Mouse (Mus musculus): ENCODE data around the gene Cdkal1. TPM values are rescaled to one million over a fixed set of nuclear protein-coding genes. Genes with fewer than 3 reads are reported as not detected.

The Cdkal1 gene
- total and polyA plus RNA-seq, 3 experiments = 8.7 to 13.7 (median 9.5) TPM

DNA sequence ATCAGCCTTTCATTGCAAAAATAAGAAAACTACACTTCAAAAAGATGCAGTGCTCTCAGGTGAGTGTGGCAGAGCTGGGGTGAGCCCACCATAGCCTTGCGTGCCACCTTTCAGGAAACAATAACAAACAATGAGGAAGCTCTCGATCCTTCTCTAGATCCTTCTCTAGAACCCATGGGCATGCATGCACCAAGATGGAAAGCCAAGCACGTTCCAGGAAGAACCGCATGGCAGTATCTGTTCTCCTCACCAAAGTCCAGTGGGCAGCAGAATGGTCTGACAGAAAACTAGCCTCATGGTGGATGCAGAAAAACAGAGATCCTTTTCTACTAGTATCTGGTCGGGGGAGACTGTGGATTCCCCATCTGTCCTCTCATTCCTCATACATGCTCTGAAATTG is 134.3 kb downstream of the Cdkal1 start:
- DNase-seq (ENCODE audit: extremely low read depth) = no peak
- H3K9ac ChIP-seq (ENCODE audit: insufficient read depth, low read depth) = no peak overlapping the region
- peaks cover 4 to 28% of the 10 kb centered on the region in 2 experiments for H3K4me1 ChIP-seq (ENCODE audit: control insufficient read depth in 1 of 2, insufficient read depth in 2 of 2)
- H3K4me2 ChIP-seq (ENCODE audit: insufficient read depth, low read depth, poor library complexity, severe bottlenecking) = no peak overlapping the region
- no peaks in the 10 kb centered on the region for H3K27me3 ChIP-seq (replicated peaks)
- in situ Hi-C loops (cut with MboI; ENCODE audit: low pct_ligation_motif_present, low pct_unique_long_range_greater_than_20kb, low sequenced_read_pairs) (no loop called here), dilution Hi-C loops (cut with MboI; ENCODE audit: extremely low pct_ligation_motif_present, extremely low pct_unique_long_range_greater_than_20kb, low sequenced_read_pairs) (no loop called here)
- H3K27ac ChIP-seq (ENCODE audit: insufficient read depth, low read depth) = no peak overlapping the region
- no peaks in the 10 kb centered on the region for H3K79me2 ChIP-seq (replicated peaks; ENCODE audit: control insufficient read depth, extremely low read depth, insufficient read depth, poor library complexity, severe bottlenecking)
- H3K36me3 ChIP-seq (replicated peaks in 1 of 2; ENCODE audit: control insufficient read depth in 1 of 2, insufficient read depth in 1 of 2, low read length in 1 of 2) = peaks cover 0 to 8% of the 10 kb centered on the region in 2 experiments
- no peaks in the 10 kb centered on the region for H3K9me3 ChIP-seq (replicated peaks; ENCODE audit: low read length)
- no peak for TF ChIP-seq MYC (IDR thresholded peaks at IDR 0.05; ENCODE audit: low read depth, low read length)
- H3K4me3 ChIP-seq (replicated peaks in 1 of 3; ENCODE audit: low read depth in 2 of 3, low read length in 2 of 3, poor library complexity in 1 of 3) = no peak overlapping the region

DNA sequence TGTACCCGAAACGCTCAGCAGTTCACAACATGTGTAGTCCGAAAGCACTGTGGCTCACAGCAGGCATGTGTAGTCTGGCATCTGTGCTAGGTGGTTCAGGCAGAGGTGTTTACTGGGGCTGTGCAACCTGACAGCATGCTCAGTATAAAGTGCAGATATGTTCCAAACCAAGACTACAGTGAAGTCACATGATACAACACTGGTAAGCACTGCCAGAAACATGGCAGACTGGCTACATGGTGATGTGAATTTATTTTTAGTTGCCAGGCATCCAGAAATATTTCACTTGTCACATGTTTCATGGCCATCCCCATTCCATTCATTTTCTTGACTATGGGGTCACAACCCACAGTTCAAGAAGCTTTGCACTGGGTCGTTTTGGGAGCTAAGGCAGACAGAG is 138.9 kb downstream of the Cdkal1 start:
- no peak for DNase-seq (ENCODE audit: extremely low read depth)
- no peaks in the 10 kb centered on the region for H3K27me3 ChIP-seq (replicated peaks)
- TF ChIP-seq TBP (conservative IDR thresholded peaks at IDR 0.05; ENCODE audit: low read depth, low read length) = no peak
- TF ChIP-seq NRF1 (IDR thresholded peaks at IDR 0.05; ENCODE audit: low read depth, low read length) = no peak
- TF ChIP-seq MXI1 (IDR thresholded peaks at IDR 0.05; ENCODE audit: low read depth, low read length) = no peak
- TF ChIP-seq MYC (IDR thresholded peaks at IDR 0.05; ENCODE audit: low read depth, low read length) = no peak
- dilution Hi-C loops (cut with MboI; ENCODE audit: extremely low pct_ligation_motif_present, extremely low pct_unique_long_range_greater_than_20kb, low sequenced_read_pairs) = no loop called here
- no peak overlapping the region for H3K9ac ChIP-seq (ENCODE audit: insufficient read depth, low read depth)
- no peaks in the 10 kb centered on the region for H3K79me2 ChIP-seq (replicated peaks; ENCODE audit: control insufficient read depth, extremely low read depth, insufficient read depth, poor library complexity, severe bottlenecking)
- H3K9me3 ChIP-seq (replicated peaks; ENCODE audit: low read length) = no peaks in the 10 kb centered on the region
- no peak overlapping the region for H3K27ac ChIP-seq (ENCODE audit: insufficient read depth, low read depth)
- in situ Hi-C loops (cut with MboI; ENCODE audit: low pct_ligation_motif_present, low pct_unique_long_range_greater_than_20kb, low sequenced_read_pairs) = no loop called here
- no peak overlapping the region for H3K4me2 ChIP-seq (ENCODE audit: insufficient read depth, low read depth, poor library complexity, severe bottlenecking)
- peaks cover 0 to 6% of the 10 kb centered on the region in 2 experiments for H3K36me3 ChIP-seq (replicated peaks in 1 of 2; ENCODE audit: control insufficient read depth in 1 of 2, insufficient read depth in 1 of 2, low read length in 1 of 2)
- peaks cover 12 to 56% of the 10 kb centered on the region in 2 experiments for H3K4me1 ChIP-seq (ENCODE audit: control insufficient read depth in 1 of 2, insufficient read depth in 2 of 2)
- no peak overlapping the region for H3K4me3 ChIP-seq (replicated peaks in 1 of 3; ENCODE audit: low read depth in 2 of 3, low read length in 2 of 3, poor library complexity in 1 of 3)

DNA sequence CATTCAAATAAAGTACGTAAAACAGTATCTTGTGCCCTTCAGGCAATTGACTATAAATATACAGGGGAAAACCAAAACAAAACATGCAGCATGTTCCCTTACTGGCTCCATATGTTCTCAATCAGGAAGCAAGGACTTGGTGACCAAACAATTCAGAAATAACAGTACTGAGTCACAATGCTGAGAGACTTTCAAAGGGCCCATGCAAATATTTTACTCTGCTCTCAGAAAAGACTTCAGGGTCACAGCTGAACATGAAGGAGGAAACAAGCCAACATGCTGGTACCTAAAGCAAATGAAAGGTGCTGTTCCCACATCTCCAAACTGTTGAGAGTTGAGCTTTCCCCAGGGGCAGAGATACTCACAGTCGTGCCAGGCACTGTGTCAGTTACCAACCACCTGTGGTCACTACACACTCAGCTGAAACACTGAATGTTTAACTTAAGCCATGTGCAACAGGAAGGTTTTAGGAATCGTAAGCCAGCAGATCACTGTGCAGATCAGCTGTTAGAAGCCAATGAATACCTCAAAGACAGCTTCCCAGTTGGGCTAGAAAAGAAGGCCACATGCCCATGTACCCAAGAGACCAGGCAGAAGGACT is 140.1 kb downstream of the Cdkal1 start:
- in situ Hi-C loops (cut with MboI; ENCODE audit: low pct_ligation_motif_present, low pct_unique_long_range_greater_than_20kb, low sequenced_read_pairs) (no loop called here), dilution Hi-C loops (cut with MboI; ENCODE audit: extremely low pct_ligation_motif_present, extremely low pct_unique_long_range_greater_than_20kb, low sequenced_read_pairs) (no loop called here)
- Histone ChIP-seq H3K4me2 (ENCODE audit: insufficient read depth, low read depth, poor library complexity, severe bottlenecking) (peak overlapping the region; percentile 79), H3K27me3 (replicated peaks) (no peaks in the 10 kb centered on the region), H3K4me1 (ENCODE audit: control insufficient read depth in 1 of 2, insufficient read depth in 2 of 2) (peaks cover 16 to 68% of the 10 kb centered on the region in 2 experiments), H3K27ac (ENCODE audit: insufficient read depth, low read depth) (peak overlapping the region; percentile 93), H3K79me2 (replicated peaks; ENCODE audit: control insufficient read depth, extremely low read depth, insufficient read depth, poor library complexity, severe bottlenecking) (no peaks in the 10 kb centered on the region), H3K9ac (ENCODE audit: insufficient read depth, low read depth) (peak overlapping the region; percentile 8), H3K36me3 (replicated peaks in 1 of 2; ENCODE audit: control insufficient read depth in 1 of 2, insufficient read depth in 1 of 2, low read length in 1 of 2) (peaks cover 0 to 8% of the 10 kb centered on the region in 2 experiments), H3K4me3 (replicated peaks in 1 of 3; ENCODE audit: low read depth in 2 of 3, low read length in 2 of 3, poor library complexity in 1 of 3) (peak overlapping the region in 2 of 3 experiments; percentile 1 to 47), H3K9me3 (replicated peaks; ENCODE audit: low read length) (no peaks in the 10 kb centered on the region)
- peak; percentile 85 for DNase-seq (ENCODE audit: extremely low read depth)
- TF ChIP-seq ETS1 (conservative IDR thresholded peaks at IDR 0.05; ENCODE audit: low read depth, low read length) = peak; percentile 87
- TF ChIP-seq ZC3H11A (IDR thresholded peaks at IDR 0.05; ENCODE audit: low read depth, low read length) = no peak
- peak; percentile 55; the same call in 1 of the 2 replicates for TF ChIP-seq MYC (IDR thresholded peaks at IDR 0.05; ENCODE audit: low read depth, low read length)
- TF ChIP-seq USF2 (conservative IDR thresholded peaks at IDR 0.05; ENCODE audit: low read depth, low read length) = no peak
- TF ChIP-seq E2F4 (IDR thresholded peaks at IDR 0.05; ENCODE audit: insufficient replicate concordance, low read depth, low read length) = no peak
- no peak for TF ChIP-seq RAD21 (IDR thresholded peaks at IDR 0.05; ENCODE audit: low read depth, low read length)
- TF ChIP-seq CHD2 (IDR thresholded peaks at IDR 0.05; ENCODE audit: low read length) = no peak
- peak; percentile 48; the same call in 1 of the 2 replicates for TF ChIP-seq ELF1 (IDR thresholded peaks at IDR 0.05; ENCODE audit: low read depth, low read length)
- TF ChIP-seq MXI1 (IDR thresholded peaks at IDR 0.05; ENCODE audit: low read depth, low read length) = no peak
- TF ChIP-seq CTCF (conservative IDR thresholded peaks at IDR 0.05 in 1 of 2, IDR thresholded peaks at IDR 0.05 in 1 of 2; ENCODE audit: low read depth in 2 of 2, low read length in 2 of 2) = no peak
- TF ChIP-seq SIN3A (IDR thresholded peaks at IDR 0.05; ENCODE audit: low read length) = peak; percentile 23; the same call in 1 of the 2 replicates
- no peak for TF ChIP-seq POLR2AphosphoS2 (IDR thresholded peaks at IDR 0.05; ENCODE audit: low read depth, low read length)
- TF ChIP-seq BHLHE40 (IDR thresholded peaks at IDR 0.05; ENCODE audit: low read depth, low read length) = peak; percentile 33; the same call in 1 of the 2 replicates
- peak; percentile 63 for TF ChIP-seq IRF4 (IDR thresholded peaks at IDR 0.05; ENCODE audit: low read depth, low read length)
- no peak; the same call in 1 of the 2 replicates for TF ChIP-seq JUND (conservative IDR thresholded peaks at IDR 0.05; ENCODE audit: low read depth, low read length)
- peak; percentile 62 for TF ChIP-seq EP300 (IDR thresholded peaks at IDR 0.05; ENCODE audit: low read length)
- TF ChIP-seq TBP (conservative IDR thresholded peaks at IDR 0.05; ENCODE audit: low read depth, low read length) = no peak
- peak; percentile 97 for TF ChIP-seq MEF2A (IDR thresholded peaks at IDR 0.05; ENCODE audit: borderline replicate concordance, low read depth, low read length)
- peak; percentile 63 for TF ChIP-seq JUN (IDR thresholded peaks at IDR 0.05; ENCODE audit: insufficient read depth, low read depth, low read length)
- no peak for TF ChIP-seq HCFC1 (IDR thresholded peaks at IDR 0.05; ENCODE audit: low read depth, low read length)
